Mouse (Mus musculus): Measurements from ENCODE around the gene Atp8a2.

The Atp8a2 gene

GRCm38 (mm10) chr14:60152373-60152772 is 44.6 kb downstream of the Atp8a2 start:
- no peak for DNase-seq (ENCODE audit: low read depth, low spot score)

GRCm38 (mm10) chr14:60148893-60149292 is 48.1 kb downstream of the Atp8a2 start:
- no peak for DNase-seq (ENCODE audit: low read depth, low spot score)

GRCm38 (mm10) chr14:60143234-60143633 is 53.7 kb downstream of the Atp8a2 start:
- no peak for DNase-seq (ENCODE audit: low read depth, low spot score)

GRCm38 (mm10) chr14:60138339-60138738 is 58.6 kb downstream of the Atp8a2 start:
- DNase-seq (ENCODE audit: low read depth, low spot score): no peak

- DNase-seq (ENCODE audit: low read depth, low spot score): no peak
Observed at GRCm38 (mm10) chr14:60137812-60138211, 59.2 kb downstream of the Atp8a2 start.

GRCm38 (mm10) chr14:60135801-60136200 is 61.2 kb downstream of the Atp8a2 start:
- DNase-seq (ENCODE audit: low read depth, low spot score): no peak

GRCm38 (mm10) chr14:60134720-60135119 is 62.3 kb downstream of the Atp8a2 start:
- no peak for DNase-seq (ENCODE audit: low read depth, low spot score)

GRCm38 (mm10) chr14:60131196-60131876 is 65.6 kb downstream of the Atp8a2 start:
- no peak for DNase-seq (ENCODE audit: low read depth, low spot score)

GRCm38 (mm10) chr14:60129564-60129963 is 67.4 kb downstream of the Atp8a2 start:
- no peak for DNase-seq (ENCODE audit: low read depth, low spot score)

- no peak for DNase-seq (ENCODE audit: low read depth, low spot score)
Observed at GRCm38 (mm10) chr14:60125202-60125601, 71.8 kb downstream of the Atp8a2 start.

- no peak for DNase-seq (ENCODE audit: low read depth, low spot score)
Observed at GRCm38 (mm10) chr14:60121572-60121971, 75.4 kb downstream of the Atp8a2 start.

- no peak for DNase-seq (ENCODE audit: low read depth, low spot score)
Observed at GRCm38 (mm10) chr14:60117792-60118585, 79.0 kb downstream of the Atp8a2 start.

- peak; percentile 24 for DNase-seq (ENCODE audit: low read depth, low spot score)
Observed at GRCm38 (mm10) chr14:60086808-60087725, 109.9 kb downstream of the Atp8a2 start.

GRCm38 (mm10) chr14:60086254-60086807 is 110.6 kb downstream of the Atp8a2 start:
- DNase-seq (ENCODE audit: low read depth, low spot score): no peak

GRCm38 (mm10) chr14:60082771-60083170 is 114.2 kb downstream of the Atp8a2 start:
- no peak for DNase-seq (ENCODE audit: low read depth, low spot score)

GRCm38 (mm10) chr14:60072496-60072895 is 124.5 kb downstream of the Atp8a2 start:
- DNase-seq (ENCODE audit: low read depth, low spot score): no peak

GRCm38 (mm10) chr14:60065186-60065585 is 131.8 kb downstream of the Atp8a2 start:
- DNase-seq (ENCODE audit: low read depth, low spot score): no peak

GRCm38 (mm10) chr14:60061023-60061422 is 136.0 kb downstream of the Atp8a2 start:
- DNase-seq (ENCODE audit: low read depth, low spot score): no peak

GRCm38 (mm10) chr14:60058867-60059266 is 138.1 kb downstream of the Atp8a2 start:
- no peak for DNase-seq (ENCODE audit: low read depth, low spot score)

- DNase-seq (ENCODE audit: low read depth, low spot score): no peak
Observed at GRCm38 (mm10) chr14:60055231-60055630, 141.7 kb downstream of the Atp8a2 start.

- DNase-seq (ENCODE audit: low read depth, low spot score): no peak
Observed at GRCm38 (mm10) chr14:60030666-60031065, 166.3 kb downstream of the Atp8a2 start.

GRCm38 (mm10) chr14:60027139-60027538 is 169.8 kb downstream of the Atp8a2 start:
- no peak for DNase-seq (ENCODE audit: low read depth, low spot score)

All from embryo, embryonic 11.5 days (tissue).